In genomic region chr9:14246016-14246799, GRCm38 (mm10) we compare ENCODE assay signal across 7 mouse cellular contexts. TPM values are rescaled to one million over a fixed set of nuclear protein-coding genes. Genes with fewer than 3 reads are reported as not detected.
DNase-seq lines count a peak whose midpoint lies in the region; ATAC-seq and TF ChIP-seq lines count a peak whose summit lies in the region.

No protein-coding gene starts in this region.

- no peak for TF ChIP-seq CTCF in spleen, adult 2 months (IDR thresholded peaks at IDR 0.05; ENCODE audit: extremely low read depth, insufficient read depth, insufficient read length, insufficient replicate concordance)
- TF ChIP-seq CTCF in liver, adult 2 months (IDR thresholded peaks at IDR 0.05; ENCODE audit: low read depth, low read length), result no peak

- TF ChIP-seq POLR2A in spleen, adult 2 months (IDR thresholded peaks at IDR 0.05; ENCODE audit: low read depth, low read length), result no peak
- no peak for TF ChIP-seq POLR2A in liver, adult 2 months (IDR thresholded peaks at IDR 0.05; ENCODE audit: extremely low read depth, insufficient read depth, low read length)

- no peaks in the 10 kb centered on the region for H3K27me3 ChIP-seq in spleen, adult 2 months (ENCODE audit: control insufficient read depth, insufficient read depth, low read length)
- H3K27me3 ChIP-seq in forebrain, embryonic 15.5 days, result no peaks in the 10 kb centered on the region
- no peaks in the 10 kb centered on the region for H3K27me3 ChIP-seq in liver, adult 2 months (ENCODE audit: control insufficient read depth, insufficient read depth, low read length)
- no peaks in the 10 kb centered on the region for H3K27me3 ChIP-seq in neural tube, embryonic 14.5 days (ENCODE audit: control insufficient read depth, insufficient read depth, low read length)

- no peak overlapping the region for H3K9ac ChIP-seq in forebrain, embryonic 15.5 days (replicated peaks)
- H3K9ac ChIP-seq in liver, adult 2 months (ENCODE audit: low read depth, low read length), result no peak overlapping the region
- H3K9ac ChIP-seq in neural tube, embryonic 14.5 days (replicated peaks; ENCODE audit: low read depth, low read length), result no peak overlapping the region

- peaks cover 26% of the 10 kb centered on the region; the same call in 1 of the 2 replicates for H3K4me1 ChIP-seq in spleen, adult 2 months (ENCODE audit: control insufficient read depth, insufficient read depth, insufficient read length)
- peaks cover 15% of the 10 kb centered on the region for H3K4me1 ChIP-seq in forebrain, embryonic 15.5 days
- H3K4me1 ChIP-seq in liver, adult 2 months (ENCODE audit: control insufficient read depth, insufficient read depth, low read length), result no peaks in the 10 kb centered on the region
- H3K4me1 ChIP-seq in neural tube, embryonic 14.5 days (ENCODE audit: control insufficient read depth, insufficient read depth, low read length), result peaks cover 9% of the 10 kb centered on the region; the same call in 1 of the 2 replicates

- 0 out of 2 replicates have a peak overlapping the region, but pooled peaks have one; percentile 36 for H3K27ac ChIP-seq in spleen, adult 2 months (ENCODE audit: insufficient read depth, low read length)
- H3K27ac ChIP-seq in forebrain, embryonic 15.5 days (replicated peaks), result no peak overlapping the region
- H3K27ac ChIP-seq in liver, adult 2 months (replicated peaks; ENCODE audit: insufficient read depth, low read depth, low read length), result no peak overlapping the region
- H3K27ac ChIP-seq in neural tube, embryonic 14.5 days (ENCODE audit: low read depth, low read length), result no peak overlapping the region

- peak; percentile 58 for ATAC-seq in forebrain, embryonic 15.5 days (replicated peaks)
- peak; percentile 75 for ATAC-seq in neural tube, embryonic 14.5 days (ENCODE audit: low read depth)
- ATAC-seq in cerebellum, adult (ENCODE audit: insufficient number of reproducible peaks, low FRiP score, low TSS enrichment), result no peak

- no peaks in the 10 kb centered on the region for H3K36me3 ChIP-seq in spleen, adult 2 months (ENCODE audit: control insufficient read depth, insufficient read depth, low read length)
- no peaks in the 10 kb centered on the region for H3K36me3 ChIP-seq in forebrain, embryonic 15.5 days
- H3K36me3 ChIP-seq in liver, adult 2 months (ENCODE audit: control insufficient read depth, insufficient read depth, low read length), result no peaks in the 10 kb centered on the region
- no peaks in the 10 kb centered on the region for H3K36me3 ChIP-seq in neural tube, embryonic 14.5 days (ENCODE audit: control insufficient read depth, insufficient read depth, low read length)

- H3K79me2 ChIP-seq in liver, adult 2 months (ENCODE audit: control insufficient read depth, insufficient read depth, low read length), result no peaks in the 10 kb centered on the region

- DNase-seq in spleen, adult 2 months (ENCODE audit: low read depth in 1 of 2, low spot score in 2 of 2), result no peak
- no peak for DNase-seq in spleen, adult 12 weeks (ENCODE audit: low spot score)
- peak; percentile 25 for DNase-seq in kidney, adult 18-20 months
- DNase-seq in liver, adult 2 months (ENCODE audit: extremely low read depth, low read depth, low spot score), result peak; percentile 48

- peak overlapping the region; percentile 19 for H3K4me2 ChIP-seq in forebrain, embryonic 15.5 days (replicated peaks)
- peak overlapping the region; percentile 14; the same call in 1 of the 2 replicates for H3K4me2 ChIP-seq in neural tube, embryonic 14.5 days (ENCODE audit: low read depth, low read length)

- H3K4me3 ChIP-seq in spleen, adult 2 months (ENCODE audit: extremely low read depth, insufficient read depth, insufficient read length), result no peak overlapping the region
- no peak overlapping the region for H3K4me3 ChIP-seq in forebrain, embryonic 15.5 days
- H3K4me3 ChIP-seq in liver, adult 2 months (ENCODE audit: insufficient read depth, low read depth, low read length), result no peak overlapping the region
- no peak overlapping the region for H3K4me3 ChIP-seq in neural tube, embryonic 14.5 days (ENCODE audit: low read depth, low read length)

- WGBS in spleen, adult 2 months, result 69% methylated on average over 11 of the region's 11 CpGs
- 19% methylated on average over 11 of the region's 11 CpGs for WGBS in forebrain, embryonic 15.5 days
- 38% methylated on average over 11 of the region's 11 CpGs for WGBS in liver, adult 2 months
- 10% methylated on average over 11 of the region's 11 CpGs for WGBS in neural tube, embryonic 14.5 days

- H3K9me3 ChIP-seq in forebrain, embryonic 15.5 days, result no peaks in the 10 kb centered on the region
- no peaks in the 10 kb centered on the region for H3K9me3 ChIP-seq in neural tube, embryonic 14.5 days (ENCODE audit: control insufficient read depth, low read length)

RNA-seq across cellular contexts. Expression of gene Sesn3, which starts 28.7 kb away (rescaled TPM):
- polyA plus RNA-seq in spleen, adult 2 months (2012; rRNA removed), result 12.2 and 33.6 TPM in 2 replicates
- 13.3 and 14.4 TPM in 2 replicates for polyA plus RNA-seq in forebrain, embryonic 15.5 days (2015; fragmentation: Nextera tagmentation; extraction: Ambion mirVana)
- 14.8 and 14.9 TPM in 2 replicates for total RNA-seq in liver, adult 2 months (2014; rRNA removed)
- 4.2 and 5.6 TPM in 2 replicates for polyA plus RNA-seq in liver, adult 2 months (2012; rRNA removed)
- 18.7 and 33.6 TPM in 2 replicates for polyA plus RNA-seq in neural tube, embryonic 14.5 days (2014; fragmentation: Nextera tagmentation; extraction: Ambion mirVana)

Comparison
In these comparisons a context has a peak if more than half of its experiments do, and no peak if none do; other contexts are left out.
1. DNase-seq: peak in kidney, adult 18-20 months (single experiment) and liver, adult 2 months (single experiment); none in spleen, adult 2 months (0 of 2) and spleen, adult 12 weeks (single experiment).